Mouse (Mus musculus): ENCODE measurements at regions not wholly inside any gene's neighbourhood (a gene's known extent, or its start where the extent isn't known, plus 50 kb on each side); places are given as distances from the start of the nearest gene placed in this dataset.

DNA sequence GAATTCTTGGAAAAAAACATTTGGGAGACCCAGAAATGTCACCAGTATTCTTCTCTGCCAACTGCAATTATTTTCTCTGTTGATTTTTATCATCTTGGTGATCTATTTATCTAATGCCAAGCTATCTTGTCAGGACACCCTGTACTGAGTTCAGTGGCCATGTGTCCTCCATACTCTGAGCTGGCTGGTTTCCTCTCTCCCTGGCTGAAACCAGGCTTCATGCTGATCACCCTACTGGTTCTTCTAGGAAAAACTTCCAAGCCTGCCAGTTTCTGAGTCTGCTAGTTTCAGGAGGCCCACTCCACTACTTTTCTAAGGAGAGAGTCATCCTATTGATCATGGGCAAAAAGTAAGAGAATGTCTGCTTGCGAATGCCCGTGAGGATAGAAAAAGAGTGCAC lies 1831.2 kb downstream of the Poteg start:
- no peak for TF ChIP-seq MYC (IDR thresholded peaks at IDR 0.05; ENCODE audit: low read depth, low read length)
- no peak for TF ChIP-seq CTCF (conservative IDR thresholded peaks at IDR 0.05 in 1 of 2, IDR thresholded peaks at IDR 0.05 in 1 of 2; ENCODE audit: low read depth in 2 of 2, low read length in 2 of 2)
- no peak for TF ChIP-seq ZNF384 (IDR thresholded peaks at IDR 0.05; ENCODE audit: low read depth, low read length)
- TF ChIP-seq POLR2A (IDR thresholded peaks at IDR 0.05; ENCODE audit: low read depth, low read length): no peak
- TF ChIP-seq RAD21 (IDR thresholded peaks at IDR 0.05; ENCODE audit: low read depth, low read length): no peak
- TF ChIP-seq IRF4 (IDR thresholded peaks at IDR 0.05; ENCODE audit: low read depth, low read length): no peak
- no peak for TF ChIP-seq USF2 (conservative IDR thresholded peaks at IDR 0.05; ENCODE audit: low read depth, low read length)
- no peak for TF ChIP-seq KAT2A (IDR thresholded peaks at IDR 0.05; ENCODE audit: insufficient replicate concordance, low read length)
- no peak for TF ChIP-seq POLR2AphosphoS2 (IDR thresholded peaks at IDR 0.05; ENCODE audit: low read depth, low read length)
- no peak for TF ChIP-seq MAX (IDR thresholded peaks at IDR 0.05; ENCODE audit: low read length)
- TF ChIP-seq ZKSCAN1 (IDR thresholded peaks at IDR 0.05; ENCODE audit: borderline replicate concordance, low read depth, low read length): no peak
- TF ChIP-seq TBP (conservative IDR thresholded peaks at IDR 0.05; ENCODE audit: low read depth, low read length): no peak
- TF ChIP-seq TCF12 (IDR thresholded peaks at IDR 0.05; ENCODE audit: low read depth, low read length): no peak
- TF ChIP-seq EP300 (IDR thresholded peaks at IDR 0.05; ENCODE audit: low read length): no peak

All from CH12.LX (cell line).